Mouse (Mus musculus) liver, embryonic 16.5 days (tissue): ENCODE measurements around the gene Gpatch1. TPM values are rescaled to one million over a fixed set of nuclear protein-coding genes. Genes with fewer than 3 reads are reported as not detected.
"Not testable (repeated sequence)": the region's sequence is repeated elsewhere in the genome, so short reads cannot be mapped to it uniquely, and the experiment has no call there.

Experiments used
- ATAC-seq: fragments of 200-750 bp; cut with Nextera tagmentation; 2 replicates; pipeline ENCODE4 v1.8.0; 2017; ENCODE audit warnings: low read depth, mild to moderate bottlenecking, moderate number of reproducible peaks, moderate library complexity
- H3K27ac ChIP-seq: fragments of 300-500 bp; sonication (generic); 2 replicates; pipeline ENCODE4 v1.5.1; 2014; ENCODE audit warnings: mild to moderate bottlenecking, low read length
- H3K27me3 ChIP-seq: fragments of 300-500 bp; sonication (generic); 2 replicates; pipeline ENCODE4 v1.6.1; 2014; ENCODE audit warnings: low read depth, low read length, mixed read lengths; ENCODE audit not compliant: control insufficient read depth, insufficient read depth
- H3K36me3 ChIP-seq: fragments of 300-500 bp; sonication (generic); 2 replicates; pipeline ENCODE4 v1.6.1; 2014; ENCODE audit warnings: mild to moderate bottlenecking; ENCODE audit not compliant: control insufficient read depth, insufficient read depth
- H3K4me1 ChIP-seq: fragments of 300-500 bp; sonication (generic); 2 replicates; pipeline ENCODE4 v1.6.1; 2014; ENCODE audit warnings: low read depth, low read length, mixed read lengths; ENCODE audit not compliant: control insufficient read depth
- H3K4me2 ChIP-seq: fragments of 300-500 bp; sonication (generic); 2 replicates; pipeline ENCODE4 v1.6.1; 2014; ENCODE audit warnings: low read depth, low read length, mixed read lengths
- H3K4me3 ChIP-seq: fragments of 300-500 bp; sonication (generic); 2 replicates; pipeline ENCODE4 v1.5.1; 2014; ENCODE audit warnings: low read depth, mild to moderate bottlenecking, low read length
- H3K9ac ChIP-seq: fragments of 300-500 bp; sonication (generic); 2 replicates; pipeline ENCODE4 v1.6.1; 2014; ENCODE audit warnings: low read depth, low read length
- H3K9me3 ChIP-seq: fragments of 300-500 bp; sonication (generic); replicated peaks from 2 replicates; pipeline ENCODE4 v1.6.1; 2016; ENCODE audit warnings: low read length; ENCODE audit not compliant: control insufficient read depth
- whole genome bisulfite sequencing: fragments of 180-500 bp; shearing (Covaris S2); extraction: QIAGEN DNeasy Blood & Tissue Kit; methylation state at CpG from one replicate; pipeline ENCODE4 v1.1.7; 2014; ENCODE audit not compliant: insufficient replicate concordance; 5-methylcytosine and 5-hydroxymethylcytosine counted together
- polyA plus RNA-seq: library from polyadenylated mRNA; unstranded; fragments of >200 nt; fragmentation: Nextera tagmentation; extraction: Ambion mirVana; gene quantifications from 2 replicates; pipeline ENCODE4 v1.2.1, GENCODE M21; 2015

The Gpatch1 gene
- polyA plus RNA-seq, 1 experiment from 2014 or later: 4.8 TPM

DNA sequence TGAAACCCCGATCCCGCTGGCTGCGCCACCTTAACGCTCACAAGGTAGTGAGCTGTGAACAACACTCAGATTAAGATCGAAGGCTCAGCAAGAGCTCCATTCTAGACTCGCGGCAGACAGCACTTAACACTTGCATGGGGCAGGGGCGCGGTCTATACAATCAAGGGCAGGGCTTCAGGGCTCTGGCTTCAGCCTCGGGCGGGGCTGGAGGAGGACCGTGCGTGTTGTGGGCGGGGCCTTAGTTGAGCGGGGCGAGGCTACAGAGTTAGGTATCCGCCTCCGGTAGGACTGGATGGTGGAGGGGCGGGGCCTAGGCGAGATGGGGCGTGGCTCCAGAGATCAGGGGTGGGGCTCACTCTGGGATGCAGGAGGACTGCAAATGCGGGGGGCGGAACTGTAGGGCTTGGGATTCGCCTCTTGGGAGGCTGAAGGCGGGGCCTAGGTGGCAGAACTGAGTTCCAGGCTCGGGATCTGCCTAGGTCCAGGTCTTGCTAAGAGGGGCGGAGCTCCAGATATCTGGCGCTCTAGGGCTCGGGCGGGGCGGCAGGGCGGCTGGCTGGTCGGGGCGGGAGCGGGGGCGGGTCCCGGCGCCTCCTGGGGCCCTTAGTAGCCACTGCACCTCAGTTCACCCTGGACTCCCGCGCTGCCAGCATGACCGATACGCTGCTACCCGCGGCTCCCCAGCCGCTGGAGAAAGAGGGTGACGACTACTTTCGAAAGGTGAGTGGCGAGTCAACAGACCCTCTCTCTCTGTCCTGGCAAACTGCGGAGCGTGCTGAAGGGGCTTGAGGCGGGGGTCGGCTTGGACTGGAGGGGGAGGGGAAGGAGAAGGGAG, 15.7 kb upstream of the Gpatch1 start, which contains the start of gene Rhpn2:
Rhpn2 (plus strand) TSS at position 479 of the 835 bp plus-strand sequence.
- H3K9me3 ChIP-seq: no peaks in the 10 kb centered on the region
- no peaks in the 10 kb centered on the region for H3K36me3 ChIP-seq
- peak; percentile 94 for ATAC-seq
- H3K27ac ChIP-seq: peak within 1 kb of the TSS; percentile 50
- H3K4me3 ChIP-seq: peak within 1 kb of the TSS; percentile 67
- H3K9ac ChIP-seq: peak within 1 kb of the TSS; percentile 63
- H3K4me2 ChIP-seq: peak within 1 kb of the TSS; percentile 95
- peaks cover 43% of the 10 kb centered on the region for H3K27me3 ChIP-seq
- H3K4me1 ChIP-seq: peaks cover 16% of the 10 kb centered on the region
- under 1% methylated on average over 50 of the region's 52 CpGs for WGBS

DNA sequence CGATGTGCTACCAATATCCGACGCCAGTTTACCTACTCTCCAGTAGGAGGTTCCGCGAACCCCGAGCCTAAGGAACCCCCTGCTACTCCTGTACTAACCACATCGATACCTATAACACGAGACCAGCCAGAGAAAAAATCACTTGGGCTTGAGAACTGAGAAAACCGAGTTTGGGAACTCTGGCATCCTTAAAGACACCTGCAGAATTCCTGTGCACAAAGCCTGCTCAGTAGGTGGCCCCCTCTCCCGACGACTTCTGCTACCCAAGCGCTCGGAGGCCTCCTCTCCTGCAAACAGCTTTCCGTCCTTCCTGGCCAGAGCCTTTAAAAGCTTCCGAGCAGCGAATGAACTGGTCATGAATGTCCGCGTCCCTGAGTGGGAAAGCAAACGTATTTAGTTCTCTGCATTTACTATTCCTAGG, 15.0 kb upstream of the Gpatch1 start:
- peaks cover 16% of the 10 kb centered on the region for H3K4me1 ChIP-seq
- no peak overlapping the region for H3K27ac ChIP-seq
- H3K36me3 ChIP-seq: no peaks in the 10 kb centered on the region
- no peak for ATAC-seq
- peaks cover 43% of the 10 kb centered on the region for H3K27me3 ChIP-seq
- peak overlapping the region; percentile 67 for H3K4me3 ChIP-seq
- under 1% methylated on average over 19 of the region's 19 CpGs for WGBS
- peak overlapping the region; percentile 95 for H3K4me2 ChIP-seq
- H3K9me3 ChIP-seq: no peaks in the 10 kb centered on the region
- H3K9ac ChIP-seq: peak overlapping the region; percentile 8; the same call in 1 of the 2 replicates

DNA sequence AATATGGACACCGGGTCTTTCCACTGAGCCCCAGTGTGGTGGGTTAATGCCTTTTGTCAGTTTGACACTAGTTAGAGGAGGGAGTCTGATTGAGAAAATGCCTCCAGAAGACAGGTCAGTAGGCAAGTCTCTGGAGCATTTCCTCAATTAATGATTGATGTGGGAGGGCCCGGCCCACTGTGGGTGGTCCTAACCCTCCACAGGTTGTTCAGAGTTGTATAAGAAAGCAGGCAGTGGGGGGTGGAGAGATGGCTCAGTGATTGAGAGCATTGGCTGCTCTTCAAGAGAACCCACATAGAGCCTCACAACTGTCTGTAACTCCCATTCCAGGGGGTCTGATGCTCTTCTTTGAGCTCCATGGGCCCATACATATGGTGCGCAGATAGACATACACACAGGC, 13.3 kb upstream of the Gpatch1 start:
- WGBS: 52% methylated on average over 3 of the region's 3 CpGs
- Histone ChIP-seq H3K4me2 (no peak overlapping the region), H3K36me3 (no peaks in the 10 kb centered on the region), H3K9me3 (no peaks in the 10 kb centered on the region), H3K27me3 (peaks cover 41% of the 10 kb centered on the region), H3K4me3 (no peak overlapping the region), H3K9ac (no peak overlapping the region), H3K27ac (no peak overlapping the region), H3K4me1 (peaks cover 16% of the 10 kb centered on the region)
- no peak for ATAC-seq

DNA sequence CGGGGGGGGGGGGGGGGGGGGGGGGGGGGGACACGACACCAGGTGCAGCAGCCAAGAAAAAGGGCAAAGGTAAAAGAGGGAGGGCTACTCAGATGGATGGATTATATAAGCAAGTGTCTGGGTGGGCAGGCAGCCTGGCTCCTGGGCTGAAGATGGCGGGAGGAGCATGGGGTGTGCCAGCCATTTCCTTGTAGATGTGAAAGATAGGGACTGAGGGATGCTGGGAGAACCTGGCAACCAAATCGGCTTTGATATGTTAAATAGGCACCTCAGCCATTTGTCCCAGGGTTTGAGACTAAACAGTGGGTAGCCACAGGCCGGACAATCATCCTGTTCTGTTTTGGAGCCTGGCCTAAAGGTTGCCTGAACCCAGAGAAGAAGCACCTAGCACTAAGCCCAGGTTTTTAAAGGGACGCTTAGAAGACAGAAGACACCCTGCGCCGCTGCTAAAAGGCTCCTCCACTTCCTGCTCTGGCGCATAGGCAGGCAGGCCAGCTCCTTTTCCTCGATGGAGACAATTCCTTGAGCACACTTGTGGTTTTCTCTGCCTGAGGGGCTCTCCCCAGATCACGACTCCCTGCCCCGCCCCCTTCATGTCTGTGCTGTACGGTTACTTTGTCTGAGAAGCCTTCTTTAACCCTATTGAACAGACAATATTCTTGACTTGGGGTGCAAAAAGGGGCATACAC, 4.6 kb upstream of the Gpatch1 start:
- no peak overlapping the region for H3K9ac ChIP-seq
- no peaks in the 10 kb centered on the region for H3K9me3 ChIP-seq
- no peak overlapping the region for H3K27ac ChIP-seq
- 8% methylated on average over 11 of the region's 13 CpGs for WGBS
- peaks cover 3% of the 10 kb centered on the region; the same call in 1 of the 2 replicates for H3K27me3 ChIP-seq
- peaks cover 8% of the 10 kb centered on the region for H3K4me1 ChIP-seq
- H3K36me3 ChIP-seq: no peaks in the 10 kb centered on the region
- no peak overlapping the region for H3K4me2 ChIP-seq
- no peak overlapping the region for H3K4me3 ChIP-seq
- no peak for ATAC-seq

DNA sequence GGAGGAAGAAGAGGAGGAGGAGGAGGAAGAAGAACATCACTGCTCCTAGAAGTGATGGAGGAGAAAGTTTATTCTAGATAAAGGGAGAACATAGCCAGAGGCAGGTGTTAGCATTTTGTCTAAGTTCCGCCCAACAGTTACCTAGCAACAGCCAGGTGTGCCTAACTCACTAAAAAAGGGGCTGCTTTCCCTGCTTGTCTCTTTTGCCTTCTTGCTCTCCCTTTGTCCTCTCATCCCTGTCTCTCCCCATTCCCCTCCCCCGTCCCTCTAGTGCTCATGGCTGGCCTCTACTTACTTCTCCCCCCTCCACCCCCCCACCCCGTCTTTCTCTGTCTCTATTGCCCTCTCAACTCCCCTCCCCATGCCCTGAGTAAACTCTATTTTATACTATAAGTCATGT, 3.9 kb upstream of the Gpatch1 start:
- no peak for ATAC-seq
- peaks cover 13% of the 10 kb centered on the region for H3K4me1 ChIP-seq
- 59% methylated on average over 3 of the region's 3 CpGs for WGBS

GRCm38 (mm10) chr7:35319755-35320154, 1.5 kb upstream of the Gpatch1 start:
- H3K9me3 ChIP-seq: no peaks in the 10 kb centered on the region
- H3K4me1 ChIP-seq: peaks cover 14% of the 10 kb centered on the region
- no peak overlapping the region for H3K4me3 ChIP-seq
- H3K27ac ChIP-seq: no peak overlapping the region
- H3K4me2 ChIP-seq: no peak overlapping the region
- 56% methylated on average over 4 of the region's 4 CpGs for WGBS
- ATAC-seq: no peak
- no peaks in the 10 kb centered on the region for H3K36me3 ChIP-seq
- no peak overlapping the region for H3K9ac ChIP-seq
- 0 out of 2 replicates have a peak, but pooled peaks cover 3% of the 10 kb centered on the region for H3K27me3 ChIP-seq

More for the DNA sequence above, 3.9 kb upstream of the Gpatch1 start:
- Histone ChIP-seq H3K36me3 (no peaks in the 10 kb centered on the region), H3K4me3 (no peak overlapping the region), H3K9me3 (no peaks in the 10 kb centered on the region), H3K4me2 (no peak overlapping the region), H3K9ac (no peak overlapping the region), H3K27ac (no peak overlapping the region), H3K27me3 (peaks cover 3% of the 10 kb centered on the region; the same call in 1 of the 2 replicates)

- not testable (repeated sequence) for H3K4me3 ChIP-seq, H3K9me3 ChIP-seq, H3K9ac ChIP-seq, H3K27ac ChIP-seq, H3K4me2 ChIP-seq, H3K27me3 ChIP-seq, H3K36me3 ChIP-seq, ATAC-seq
- peaks cover 14% of the 10 kb centered on the region for H3K4me1 ChIP-seq
- 29% methylated on average over 3 of the region's 3 CpGs for WGBS
Observed at GRCm38 (mm10) chr7:35319221-35319620, 981 bp upstream of the Gpatch1 start.

- Histone ChIP-seq H3K27me3 (no peaks in the 10 kb centered on the region), H3K4me3 (no peak overlapping the region), H3K36me3 (no peaks in the 10 kb centered on the region), H3K9ac (no peak overlapping the region), H3K9me3 (no peaks in the 10 kb centered on the region), H3K4me1 (peaks cover 14% of the 10 kb centered on the region), H3K27ac (no peak overlapping the region), H3K4me2 (no peak overlapping the region)
- ATAC-seq: no peak
Observed at GRCm38 (mm10) chr7:35314156-35314555, 4.1 kb downstream of the Gpatch1 start.

DNA sequence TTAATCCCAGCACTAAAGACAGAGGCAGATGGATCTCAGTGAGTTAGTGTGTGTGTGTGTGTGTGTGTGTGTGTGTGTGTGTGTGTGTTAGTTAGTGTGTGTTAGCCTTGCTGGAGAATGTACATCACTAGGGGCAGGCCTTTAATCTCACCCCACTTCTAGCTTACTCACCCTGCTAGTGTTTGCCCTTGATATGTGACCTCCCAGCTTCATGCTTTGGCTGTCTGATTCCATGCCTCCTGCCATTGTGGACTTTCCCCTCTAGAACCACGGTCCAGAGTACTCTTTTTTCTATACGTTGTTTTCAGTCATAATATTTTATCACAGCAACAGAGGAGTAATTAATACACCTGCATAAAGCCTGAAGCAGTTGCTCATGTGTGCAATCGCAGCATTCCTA, 7.0 kb downstream of the Gpatch1 start:
- H3K36me3 ChIP-seq: 0 out of 2 replicates have a peak, but pooled peaks cover 4% of the 10 kb centered on the region
- H3K9ac ChIP-seq: no peak overlapping the region
- 69% methylated on average over 3 of the region's 3 CpGs for WGBS
- H3K4me2 ChIP-seq: no peak overlapping the region
- no peak for ATAC-seq
- H3K9me3 ChIP-seq: no peaks in the 10 kb centered on the region
- H3K4me1 ChIP-seq: no peaks in the 10 kb centered on the region
- no peak overlapping the region for H3K27ac ChIP-seq
- no peak overlapping the region for H3K4me3 ChIP-seq
- no peaks in the 10 kb centered on the region for H3K27me3 ChIP-seq
